Mouse (Mus musculus) kidney, postnatal 36 days (tissue): ENCODE data around the gene Ttll8.

Experiments
- DNase-seq, 2 experiments: peaks; one replicate each; pipeline ENCODE4 v3.0.0; 2021 to 2022; ENCODE audit warnings: mixed read lengths in 2 of 2

Gene Ttll8

GRCm38 (mm10) chr15:88881253-88882044 is 72.8 kb downstream of the Ttll8 start:
- no peak for DNase-seq

GRCm38 (mm10) chr15:88877021-88877400 is 77.2 kb downstream of the Ttll8 start:
- no peak for DNase-seq

GRCm38 (mm10) chr15:88876155-88877020 is 77.8 kb downstream of the Ttll8 start:
- DNase-seq = peak; percentile 87 to 96

DNA sequence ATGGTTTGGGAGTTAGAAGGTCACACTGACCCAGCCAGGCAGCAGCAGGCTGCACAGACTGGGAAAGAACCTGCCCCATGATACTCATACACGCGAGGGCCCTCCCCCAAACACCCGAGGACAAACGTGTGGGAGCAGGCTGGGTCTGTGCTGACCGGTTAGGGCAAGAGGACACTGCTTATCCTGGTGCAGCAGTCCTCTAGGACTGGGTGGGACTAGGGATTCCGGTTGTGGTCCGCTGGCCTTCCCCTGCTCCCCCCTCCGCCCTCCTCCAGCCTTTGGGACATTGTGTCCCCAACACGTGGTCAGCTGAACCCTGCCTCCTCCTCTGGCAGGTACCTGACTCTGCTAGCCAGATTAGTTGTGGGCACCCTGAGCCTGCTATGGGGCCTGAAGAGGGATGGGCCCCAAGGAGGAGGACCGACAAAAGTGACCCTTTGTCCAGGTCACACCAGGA is 78.6 kb downstream of the Ttll8 start:
- DNase-seq = peak; percentile 89 to 97

GRCm38 (mm10) chr15:88874477-88874876 is 79.7 kb downstream of the Ttll8 start:
- no peak for DNase-seq

DNA sequence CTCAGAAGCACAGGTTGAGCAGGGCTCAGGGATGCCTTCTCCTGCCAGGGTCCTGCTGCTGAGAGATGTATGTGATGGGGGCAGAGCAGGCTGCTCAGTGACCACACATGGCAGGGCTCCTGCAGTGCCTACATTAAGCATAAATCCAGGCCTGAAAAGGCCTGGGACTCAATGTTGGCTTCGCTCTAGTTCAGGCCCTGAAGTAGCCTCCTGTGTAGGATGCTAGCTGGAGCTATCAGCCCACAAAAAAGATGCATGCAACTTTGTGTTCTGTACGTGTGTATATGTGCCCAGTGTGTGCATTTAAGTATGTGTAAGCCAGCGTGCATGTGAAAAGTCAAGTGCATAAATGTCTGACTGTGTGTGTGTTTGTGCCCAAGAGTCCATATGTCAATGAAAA is 80.2 kb downstream of the Ttll8 start:
- DNase-seq = no peak

DNA sequence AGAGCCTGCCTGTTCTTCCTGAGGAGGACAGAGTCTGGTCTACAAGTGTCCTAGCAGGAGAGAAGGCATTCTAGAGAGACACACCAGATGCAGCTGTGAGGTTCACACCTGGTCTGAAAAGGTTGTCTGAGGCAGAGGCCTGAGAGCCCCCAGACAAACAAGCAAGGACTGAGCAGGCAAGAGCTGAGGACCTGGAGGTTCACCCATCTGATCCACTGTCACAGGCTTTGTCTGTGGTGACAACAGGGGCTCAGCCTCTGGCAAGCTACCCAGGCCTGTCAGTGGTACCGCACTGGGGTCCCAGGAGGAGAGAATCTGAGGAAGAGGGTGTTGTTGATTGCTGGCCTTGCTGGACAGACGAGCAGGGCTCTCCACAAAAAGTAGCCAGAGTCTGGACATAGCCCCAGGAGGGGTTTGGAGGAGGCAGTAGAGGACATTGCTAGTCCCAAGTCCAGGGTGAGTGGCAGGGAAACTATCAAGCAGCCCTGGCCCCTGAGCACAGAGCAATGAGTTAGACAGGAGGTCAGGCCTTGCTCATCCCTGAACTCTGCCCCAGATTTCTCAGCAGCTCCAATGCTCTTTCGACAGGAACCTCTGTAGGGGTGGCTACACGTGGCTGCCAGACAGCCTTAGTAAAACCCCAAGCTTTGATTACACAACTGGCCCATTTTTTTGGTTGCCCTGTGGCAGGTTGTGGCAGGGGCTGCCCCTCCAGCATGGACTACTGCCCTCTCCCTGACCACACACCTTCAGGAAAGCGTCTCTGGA is 83.6 kb downstream of the Ttll8 start:
- DNase-seq = peak; percentile 75 to 94

GRCm38 (mm10) chr15:88868024-88868742 is 86.0 kb downstream of the Ttll8 start:
- DNase-seq = peak; percentile 75 to 91

GRCm38 (mm10) chr15:88867368-88868023 is 86.7 kb downstream of the Ttll8 start:
- peak; percentile 85 to 94 for DNase-seq

GRCm38 (mm10) chr15:88866934-88867356 is 87.3 kb downstream of the Ttll8 start:
- peak; percentile 69 to 74 for DNase-seq

DNA sequence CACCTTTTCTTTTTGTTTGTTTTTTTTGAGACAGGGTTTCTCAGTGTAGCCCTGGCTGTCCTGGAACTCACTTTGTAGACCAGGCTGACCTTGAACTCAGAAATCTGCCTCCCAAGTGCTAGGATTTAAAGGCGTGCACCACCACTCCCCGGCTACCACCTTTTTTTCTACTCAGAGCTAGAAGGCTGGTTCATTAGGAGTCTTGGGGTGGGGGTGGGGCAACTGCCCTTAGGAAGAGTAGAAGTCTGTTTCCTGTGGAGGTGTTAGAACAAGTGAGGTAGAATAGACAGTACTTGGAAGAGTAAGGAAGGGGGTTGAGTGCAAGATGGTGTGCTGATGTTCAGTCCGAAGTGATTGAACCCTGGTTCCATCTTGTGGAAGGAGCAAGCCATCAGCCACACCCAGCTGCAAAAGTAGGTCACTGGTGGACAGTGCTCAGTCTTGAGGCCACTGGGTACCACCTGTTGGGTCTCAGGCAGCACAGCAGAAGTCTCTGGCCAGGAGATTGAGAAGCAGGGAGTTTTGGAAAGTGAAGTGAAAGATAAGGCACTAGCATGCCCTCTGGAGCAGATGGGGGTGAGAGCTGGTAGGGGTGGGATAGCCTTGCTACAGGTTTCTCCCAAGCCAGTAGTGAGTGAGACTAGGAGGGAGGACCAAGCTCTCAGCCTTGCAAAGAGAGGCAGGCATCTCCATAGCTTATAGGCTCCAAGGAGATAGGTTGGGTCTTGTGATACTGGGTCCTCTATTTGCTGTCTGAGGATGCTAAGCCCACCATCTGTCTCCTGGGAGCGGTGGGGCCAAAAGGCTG is 88.1 kb downstream of the Ttll8 start:
- DNase-seq = peak; percentile 53 to 57

DNA sequence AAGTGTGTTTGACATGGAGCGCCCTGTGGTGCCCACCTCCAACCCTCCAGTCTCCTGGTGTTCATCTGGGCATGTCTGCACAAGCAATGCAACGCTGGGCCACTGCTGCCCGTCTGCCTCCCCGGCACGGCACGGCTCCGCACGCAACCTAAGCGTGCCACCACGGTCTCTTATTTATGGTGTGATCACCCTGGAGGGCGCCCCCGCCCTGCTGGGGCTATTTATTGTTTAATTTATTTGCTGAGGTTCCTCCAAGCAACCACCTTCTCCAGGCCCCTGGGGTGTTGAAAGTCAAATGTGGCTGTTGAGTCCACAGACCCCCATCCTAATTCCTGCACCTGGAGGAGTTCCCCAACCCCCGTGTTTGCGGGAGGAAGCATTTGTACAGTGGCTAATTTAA is 89.2 kb downstream of the Ttll8 start:
- DNase-seq = no peak

DNA sequence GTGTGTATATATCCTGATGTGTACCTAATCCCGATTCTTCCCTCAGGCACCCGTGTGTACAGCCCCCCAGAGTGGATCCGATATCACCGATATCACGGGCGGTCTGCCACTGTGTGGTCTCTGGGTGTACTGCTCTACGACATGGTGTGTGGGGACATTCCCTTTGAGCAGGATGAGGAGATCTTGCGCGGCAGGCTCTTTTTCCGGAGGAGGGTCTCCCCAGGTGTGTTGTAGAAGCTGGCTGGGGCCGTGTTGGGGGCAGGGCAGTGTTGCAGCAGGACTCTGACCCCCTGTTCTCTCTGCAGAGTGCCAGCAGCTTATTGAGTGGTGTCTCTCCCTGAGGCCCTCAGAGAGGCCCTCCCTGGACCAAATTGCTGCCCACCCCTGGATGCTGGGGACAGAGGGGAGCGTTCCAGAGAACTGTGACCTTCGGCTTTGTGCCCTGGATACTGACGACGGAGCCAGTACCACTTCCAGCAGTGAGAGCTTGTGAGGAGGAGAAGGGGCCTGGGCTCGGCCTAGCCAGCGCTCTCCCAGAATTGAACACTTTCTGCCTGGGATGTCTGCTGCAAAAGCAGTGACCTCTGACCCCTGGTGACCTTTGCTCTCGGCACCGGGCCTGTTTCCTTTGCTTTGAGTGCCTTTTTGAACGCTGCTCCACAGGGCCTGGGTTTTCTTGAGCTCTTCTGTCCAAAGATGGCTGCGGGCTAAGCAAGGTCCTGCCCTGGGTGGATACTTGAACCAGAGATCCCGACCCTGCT is 89.8 kb downstream of the Ttll8 start:
- peak; percentile 82 to 90 for DNase-seq

DNA sequence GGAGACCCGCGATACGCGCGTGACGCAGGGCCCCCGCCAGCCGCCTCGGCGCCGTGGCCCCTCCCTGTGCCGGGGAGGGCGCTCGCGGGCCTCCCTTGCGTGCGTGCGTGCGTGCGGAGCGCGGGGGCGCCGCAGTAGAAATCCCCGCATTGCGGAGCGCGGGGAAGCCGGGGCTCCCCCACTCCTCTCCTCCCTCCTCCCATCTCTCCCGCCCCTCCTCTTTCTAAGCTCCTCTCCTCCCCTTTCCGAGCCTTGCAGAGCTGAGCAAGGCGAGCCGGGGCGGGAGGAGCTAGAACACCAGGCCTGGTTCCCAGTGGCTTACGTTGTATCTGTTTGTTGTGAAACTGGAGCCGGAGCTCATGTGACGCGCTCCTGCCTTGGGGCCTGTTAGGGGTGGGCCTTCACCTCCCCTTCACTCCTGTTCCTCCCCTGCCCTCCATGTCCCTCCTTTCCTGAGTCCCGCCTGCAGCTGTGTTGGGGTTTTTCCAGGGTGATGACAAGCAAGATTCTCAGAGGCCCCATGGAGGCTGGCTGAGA is 90.5 kb downstream of the Ttll8 start:
- DNase-seq = peak; percentile 93 to 96

DNA sequence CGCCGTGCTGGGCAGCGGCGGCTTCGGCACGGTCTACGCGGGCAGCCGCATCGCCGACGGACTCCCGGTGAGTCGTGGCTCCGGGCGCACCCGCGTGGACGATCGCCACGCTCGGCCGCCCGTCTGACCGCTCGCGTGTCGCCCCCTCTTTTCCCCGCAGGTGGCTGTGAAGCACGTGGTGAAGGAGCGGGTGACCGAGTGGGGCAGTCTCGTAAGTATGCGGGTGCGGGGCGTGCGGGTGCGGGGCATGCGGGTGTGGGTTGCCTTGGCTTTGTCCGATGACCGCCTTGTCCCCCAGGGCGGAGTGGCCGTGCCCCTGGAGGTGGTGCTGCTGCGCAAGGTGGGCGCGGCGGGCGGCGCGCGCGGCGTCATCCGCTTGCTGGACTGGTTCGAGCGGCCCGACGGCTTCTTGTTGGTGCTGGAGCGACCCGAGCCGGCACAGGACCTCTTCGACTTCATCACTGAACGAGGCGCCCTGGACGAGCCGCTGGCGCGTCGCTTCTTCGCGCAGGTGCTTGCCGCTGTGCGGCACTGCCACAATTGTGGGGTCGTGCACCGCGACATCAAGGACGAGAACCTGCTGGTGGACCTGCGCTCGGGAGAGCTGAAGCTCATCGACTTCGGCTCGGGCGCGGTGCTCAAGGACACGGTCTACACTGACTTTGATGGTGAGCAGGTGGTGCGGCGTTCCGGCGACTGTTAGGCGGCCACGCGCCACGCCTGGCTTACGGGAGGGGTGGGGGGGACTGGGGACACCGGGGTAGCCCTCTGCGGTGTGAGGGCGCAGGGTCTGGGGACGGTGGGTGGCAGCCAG is 91.1 kb downstream of the Ttll8 start:
- DNase-seq = peak; percentile 47 to 69

DNA sequence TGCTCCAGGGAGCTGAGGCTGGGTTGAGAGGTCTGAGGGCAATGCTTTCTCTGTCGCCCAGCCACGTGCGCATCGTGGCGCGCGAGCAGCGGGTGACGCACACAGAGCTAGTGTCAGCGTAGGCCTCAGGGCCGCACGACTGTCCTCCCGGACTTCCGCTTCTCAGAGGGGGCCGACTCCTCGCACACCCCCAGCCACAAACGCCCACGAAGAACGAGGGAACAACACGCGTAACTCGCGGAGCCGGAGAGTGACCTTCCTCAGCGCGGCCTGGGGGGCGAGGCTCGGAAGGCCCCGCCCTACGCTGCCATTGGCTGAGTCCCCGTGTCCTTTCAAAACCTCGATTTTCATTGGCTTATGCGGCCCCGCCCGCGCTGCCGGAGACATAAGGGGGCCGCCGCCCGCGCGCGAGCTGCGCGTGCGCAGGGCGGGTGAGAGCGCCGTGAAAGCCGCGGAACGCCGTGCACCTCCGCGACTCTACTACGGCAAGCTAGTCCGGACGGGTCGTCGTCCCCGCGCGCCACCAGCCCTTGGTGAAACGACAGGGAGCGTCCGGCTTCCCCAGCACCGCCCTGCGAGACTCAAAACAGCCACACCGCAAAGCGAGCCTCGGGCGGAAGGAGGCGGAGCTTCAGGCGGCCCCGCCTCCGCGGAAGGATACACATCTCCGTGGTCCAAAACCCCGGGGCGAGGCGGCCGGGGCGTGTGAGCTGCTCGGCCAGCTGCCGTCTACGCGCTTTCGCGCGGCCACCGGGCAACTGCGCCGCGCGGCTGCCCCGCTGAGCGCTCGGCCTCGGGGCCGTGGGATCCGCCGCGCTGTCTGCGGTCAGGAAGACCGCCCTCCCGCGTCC is 92.2 kb downstream of the Ttll8 start, which contains the start of gene Pim3:
Gene Pim3, plus strand, starts transcription at position 415 of the 851 bp plus-strand sequence.
- peak; percentile 98 to 99 for DNase-seq

DNA sequence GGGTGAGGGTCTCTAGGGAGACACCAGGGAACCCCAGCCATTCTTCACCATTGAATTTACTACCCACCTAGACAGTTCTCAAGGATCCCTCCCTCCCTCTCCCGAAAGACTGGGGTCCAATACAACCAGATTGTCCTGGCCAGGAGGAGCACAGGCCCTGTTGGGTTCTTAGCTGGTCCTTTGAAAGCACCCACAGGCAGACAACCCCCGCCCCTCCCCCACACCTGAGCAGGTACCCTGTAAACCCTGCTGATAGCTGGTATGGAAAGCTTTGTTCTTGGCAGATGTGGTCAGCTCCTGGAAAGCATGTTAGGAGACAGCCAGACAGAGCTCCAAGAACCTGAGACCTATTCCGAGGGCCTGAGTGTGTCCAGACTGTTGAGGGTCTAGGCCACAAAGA is 93.4 kb downstream of the Ttll8 start:
- DNase-seq = no peak
